Comparison of ENCODE assay signal across 23 mouse cellular contexts in the genomic region with DNA sequence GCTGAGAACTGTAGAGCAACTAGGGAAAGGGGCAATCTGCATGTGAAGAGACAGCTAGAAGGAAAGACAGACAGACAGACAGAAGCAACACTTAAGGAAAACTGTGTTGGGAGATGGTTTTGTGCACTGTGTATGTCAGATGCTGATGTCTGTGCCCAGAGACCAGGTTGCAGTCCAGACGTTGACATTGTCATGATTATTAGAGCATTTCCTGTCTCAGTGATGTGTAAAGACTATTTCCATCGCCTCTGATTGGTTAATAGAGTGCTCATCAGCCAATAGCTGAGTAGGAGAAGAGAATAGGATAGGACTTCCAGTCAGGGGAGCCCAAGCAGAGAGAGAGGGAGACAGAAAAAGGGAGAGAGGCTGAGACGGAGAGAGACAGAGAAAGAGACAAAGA. TPM values are rescaled to one million over a fixed set of nuclear protein-coding genes. Genes with fewer than 3 reads are reported as not detected.
DNase-seq lines count a peak whose midpoint lies in the region; ATAC-seq and TF ChIP-seq lines count a peak whose summit lies in the region.
"Had no signal": no experiment of that assay in that cellular context is flagged by ENCODE, and none has a peak within 500 bp of the region (broad histone marks: within the 10 kb centered on the region; RNA-seq: fewer than 3 reads in every experiment).

No protein-coding gene starts in this region.

- 0 out of 2 replicates have a peak, but pooled peaks cover 2% of the 10 kb centered on the region for H3K4me1 ChIP-seq in bone marrow macrophage, adult 2 months (ENCODE audit: control insufficient read depth, insufficient read depth, low read length)
- H3K4me1 ChIP-seq in forebrain, embryonic 14.5 days (ENCODE audit: control insufficient read depth, insufficient read depth, low read length), result no peaks in the 10 kb centered on the region
- H3K4me1 ChIP-seq in kidney, embryonic 14.5 days (ENCODE audit: control insufficient read depth, insufficient read depth, low read length), result no peaks in the 10 kb centered on the region

- TF ChIP-seq CTCF in bone marrow macrophage, adult 2 months (IDR thresholded peaks at IDR 0.05; ENCODE audit: low read depth, low read length), result no peak

- H3K27ac ChIP-seq in bone marrow macrophage, adult 2 months (ENCODE audit: insufficient read depth, low read depth, low read length), result no peak overlapping the region
- no peak overlapping the region for H3K27ac ChIP-seq in forebrain, embryonic 14.5 days (ENCODE audit: low read depth, low read length)
- no peak overlapping the region for H3K27ac ChIP-seq in kidney, embryonic 14.5 days (ENCODE audit: low read depth, low read length)

- 41% methylated on average over 3 of the region's 3 CpGs for WGBS in forebrain, embryonic 14.5 days
- 54% methylated on average over 3 of the region's 3 CpGs for WGBS in kidney, embryonic 14.5 days

- H3K4me3 ChIP-seq in bone marrow macrophage, adult 2 months (ENCODE audit: insufficient read depth, low read length), result peak overlapping the region; percentile 36
- no peak overlapping the region for H3K4me3 ChIP-seq in forebrain, embryonic 14.5 days (ENCODE audit: low read depth, low read length)
- no peak overlapping the region for H3K4me3 ChIP-seq in kidney, embryonic 14.5 days (ENCODE audit: low read length)

- no peak for ATAC-seq in forebrain, embryonic 14.5 days
- no peak for ATAC-seq in kidney, embryonic 14.5 days (ENCODE audit: low FRiP score, low TSS enrichment)
- ATAC-seq: activated CD4-positive, CD25-positive, alpha-beta regulatory T cell, adult 4 months; CD4-positive, CD25-positive, alpha-beta regulatory T cell, adult 4 months; Patski had no signal

- H3K9me3 ChIP-seq in forebrain, embryonic 14.5 days (replicated peaks; ENCODE audit: control insufficient read depth, low read length), result no peaks in the 10 kb centered on the region
- H3K9me3 ChIP-seq in kidney, embryonic 14.5 days (ENCODE audit: control insufficient read depth, low read length), result no peaks in the 10 kb centered on the region
- H3K9me3 ChIP-seq: G1E had no signal

- no peaks in the 10 kb centered on the region for H3K27me3 ChIP-seq in forebrain, embryonic 14.5 days (replicated peaks; ENCODE audit: control insufficient read depth, insufficient read depth, low read length)
- H3K27me3 ChIP-seq in kidney, embryonic 14.5 days (ENCODE audit: control insufficient read depth, insufficient read depth, low read length), result no peaks in the 10 kb centered on the region
- H3K27me3 ChIP-seq: CH12.LX, Patski had no signal

- H3K9ac ChIP-seq in forebrain, embryonic 14.5 days (ENCODE audit: low read length), result no peak overlapping the region
- no peak overlapping the region for H3K9ac ChIP-seq in kidney, embryonic 14.5 days (ENCODE audit: low read depth, low read length)

- H3K36me3 ChIP-seq in forebrain, embryonic 14.5 days (ENCODE audit: control insufficient read depth, insufficient read depth, low read length), result no peaks in the 10 kb centered on the region
- H3K36me3 ChIP-seq in kidney, embryonic 14.5 days (ENCODE audit: control insufficient read depth, insufficient read depth, low read length), result no peaks in the 10 kb centered on the region
- H3K36me3 ChIP-seq: G1E had no signal

- no peak for TF ChIP-seq POLR2A in bone marrow macrophage, adult 2 months (IDR thresholded peaks at IDR 0.05; ENCODE audit: borderline replicate concordance, low read depth, low read length)

- H3K4me2 ChIP-seq in forebrain, embryonic 14.5 days (ENCODE audit: low read length), result no peak overlapping the region
- H3K4me2 ChIP-seq in kidney, embryonic 14.5 days (replicated peaks; ENCODE audit: low read depth, low read length), result no peak overlapping the region

- intact Hi-C loops in gastrocnemius, postnatal 36 days (cut with DNase I), result no loop called here

- DNase-seq in ES-CJ7 (ENCODE audit: low read depth, low spot score) (peak; percentile 73), R1 (ENCODE audit: low read depth, low spot score) (peak; percentile 67), ZHBTc4 (ENCODE audit: low read depth, low spot score) (peak; percentile 78)
- no peak for DNase-seq in lung, postnatal 36 days
- DNase-seq in forebrain, embryonic 14.5 days (ENCODE audit: low spot score), result no peak
- no peak for DNase-seq in gastrocnemius, postnatal 36 days
- DNase-seq: adrenal gland, adult 2 months; adrenal gland, adult 8-10 months; adrenal gland, postnatal 10 days; adrenal gland, postnatal 14 days; adrenal gland, postnatal 25 days; adrenal gland, postnatal 36 days; B cell, adult 2 months had no signal

RNA-seq across cellular contexts. Expression of gene Spp2, which starts 25.8 kb away (rescaled TPM):
- polyA plus RNA-seq in bone marrow macrophage, adult 2 months (2012; ENCODE audit: insufficient read depth, insufficient read length, missing spikeins), result not detected in 2 replicates
- polyA plus RNA-seq in forebrain, embryonic 14.5 days (2014; fragmentation: Nextera tagmentation; extraction: Ambion mirVana), result 0.32 and 0.38 TPM in 2 replicates
- polyA plus RNA-seq in kidney, embryonic 14.5 days (2014; fragmentation: Nextera tagmentation; extraction: Ambion mirVana), result 3.4 and 8.6 TPM in 2 replicates
- total RNA-seq in gastrocnemius, postnatal 36 days (2021), result not detected
- total RNA-seq: adrenal gland, adult 8-10 months; adrenal gland, postnatal 25 days; adrenal gland, postnatal 36 days; CH12.LX; ES-E14; G1E; MEL had no signal
- polyA plus RNA-seq: activated CD4-positive, CD25-positive, alpha-beta regulatory T cell, adult 4 months; C2C12; CD4-positive, CD25-positive, alpha-beta regulatory T cell, adult 4 months; G1E had no signal

Comparison
In these comparisons a context has a peak if more than half of its experiments do, and no peak if none do; other contexts are left out.
1. DNase-seq: peak in ES-CJ7 (single experiment), R1 (single experiment) and ZHBTc4 (single experiment); none in lung, postnatal 36 days (single experiment), forebrain, embryonic 14.5 days (single experiment) and gastrocnemius, postnatal 36 days (0 of 2).